Mouse (Mus musculus) forebrain, embryonic 15.5 days (tissue): Measurements from ENCODE around the gene Cers5. TPM values are rescaled to one million over a fixed set of nuclear protein-coding genes. Genes with fewer than 3 reads are reported as not detected.
"Not testable (repeated sequence)": the region's sequence is repeated elsewhere in the genome, so short reads cannot be mapped to it uniquely, and the experiment has no call there.

Experiments used
- ATAC-seq: fragments of 200-750 bp; cut with Nextera tagmentation; replicated peaks from 2 replicates; pipeline ENCODE4 v1.8.0; 2017; ENCODE audit warnings: mild to moderate bottlenecking, moderate TSS enrichment, moderate library complexity
- H3K27ac ChIP-seq: fragments of 300-500 bp; sonication (generic); replicated peaks from 2 replicates; pipeline ENCODE4 v1.5.1; 2015; ENCODE audit warnings: mild to moderate bottlenecking, inconsistent platforms
- H3K27me3 ChIP-seq: fragments of 300-500 bp; sonication (generic); 2 replicates; pipeline ENCODE4 v1.6.1; 2015; ENCODE audit warnings: inconsistent platforms
- H3K36me3 ChIP-seq: fragments of 300-500 bp; sonication (generic); 2 replicates; pipeline ENCODE4 v1.6.1; 2015; ENCODE audit warnings: mild to moderate bottlenecking, inconsistent platforms
- H3K4me1 ChIP-seq: fragments of 300-500 bp; sonication (generic); 2 replicates; pipeline ENCODE4 v1.6.1; 2015; ENCODE audit warnings: inconsistent platforms
- H3K4me2 ChIP-seq: fragments of 300-500 bp; sonication (generic); replicated peaks from 2 replicates; pipeline ENCODE4 v1.6.1; 2015; ENCODE audit warnings: mild to moderate bottlenecking, inconsistent platforms
- H3K4me3 ChIP-seq: fragments of 300-500 bp; sonication (generic); 2 replicates; pipeline ENCODE4 v1.5.1; 2015; ENCODE audit warnings: mild to moderate bottlenecking, inconsistent platforms
- H3K9ac ChIP-seq: fragments of 300-500 bp; sonication (generic); replicated peaks from 2 replicates; pipeline ENCODE4 v1.6.1; 2015; ENCODE audit warnings: mild to moderate bottlenecking, inconsistent platforms
- H3K9me3 ChIP-seq: fragments of 300-500 bp; sonication (generic); 2 replicates; pipeline ENCODE4 v1.6.1; 2016; ENCODE audit warnings: inconsistent platforms
- WGBS: fragments of 180-500 bp; shearing (Covaris S2); methylation state at CpG from one replicate; pipeline ENCODE4 v1.1.7; 2015; ENCODE audit warnings: mixed read lengths; 5-methylcytosine and 5-hydroxymethylcytosine counted together
- polyA plus RNA-seq: library from polyadenylated mRNA; unstranded; fragments of >200 nt; fragmentation: Nextera tagmentation; extraction: Ambion mirVana; gene quantifications from 2 replicates; pipeline ENCODE4 v1.2.1, GENCODE M21; 2015

Cers5 gene
- polyA plus RNA-seq, result 69.4 and 69.7 TPM in 2 replicates

DNA sequence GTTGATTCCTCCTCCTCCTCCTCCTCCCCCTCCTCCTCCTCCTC, at the start of gene Cers5:
Gene Cers5 (minus strand): TSS at position 5 of the 44 bp plus-strand sequence.
- peak within 1 kb of the TSS; percentile 85 for H3K4me3 ChIP-seq
- H3K9me3 ChIP-seq, ATAC-seq, H3K36me3 ChIP-seq, H3K27me3 ChIP-seq: not testable (repeated sequence)
- peaks cover 17% of the 10 kb centered on the region for H3K4me1 ChIP-seq
- peak within 1 kb of the TSS; percentile 93 for H3K27ac ChIP-seq
- H3K9ac ChIP-seq, result peak within 1 kb of the TSS; percentile 89
- peak within 1 kb of the TSS; percentile 69 for H3K4me2 ChIP-seq

DNA sequence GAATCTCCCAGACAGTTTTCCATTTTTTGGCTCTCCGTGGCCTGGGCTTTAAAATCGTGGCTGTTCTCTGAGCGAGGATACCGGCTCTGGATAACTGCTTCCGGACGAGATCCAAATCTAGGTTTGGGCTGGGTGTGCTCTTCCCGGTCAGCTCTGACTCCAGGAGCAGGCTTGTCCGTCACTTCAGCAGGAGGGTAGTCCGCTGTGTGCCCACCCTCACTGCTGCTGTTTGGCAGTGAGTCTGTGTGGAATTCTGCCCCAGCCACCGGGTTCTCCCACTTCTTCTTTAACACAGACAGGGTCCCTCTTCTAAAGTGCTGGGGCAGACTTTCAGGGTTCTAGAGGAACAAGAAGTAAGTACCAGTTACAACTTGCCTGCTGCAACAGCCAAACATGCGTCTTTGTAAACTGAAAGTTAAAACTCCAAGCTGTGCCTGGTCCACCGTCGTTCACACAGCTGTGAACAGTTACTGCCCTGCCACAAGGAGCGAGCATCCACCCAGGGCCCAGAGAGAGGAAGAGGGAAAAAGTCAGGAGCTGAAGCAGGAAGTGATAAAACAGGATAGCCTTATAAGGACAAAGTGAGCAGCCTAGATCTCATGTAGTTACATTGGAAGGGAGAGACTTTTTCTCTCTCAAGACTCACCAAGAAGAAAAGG, 47.1 kb upstream of the Cers5 start:
- ATAC-seq, result no peak
- H3K9ac ChIP-seq, result peak overlapping the region; percentile 42
- H3K27me3 ChIP-seq, result no peaks in the 10 kb centered on the region
- H3K4me1 ChIP-seq, result peaks cover 34% of the 10 kb centered on the region
- WGBS, result 58% methylated on average over 14 of the region's 14 CpGs
- H3K9me3 ChIP-seq, result no peaks in the 10 kb centered on the region
- peak overlapping the region; percentile 93 for H3K27ac ChIP-seq
- peak overlapping the region; percentile 28 for H3K4me3 ChIP-seq
- H3K4me2 ChIP-seq, result peak overlapping the region; percentile 38
- H3K36me3 ChIP-seq, result no peaks in the 10 kb centered on the region

GRCm38 (mm10) chr15:99819109-99819440, 46.4 kb upstream of the Cers5 start:
- Histone ChIP-seq H3K27me3 (no peaks in the 10 kb centered on the region), H3K9me3 (no peaks in the 10 kb centered on the region), H3K4me3 (peak overlapping the region; percentile 28), H3K36me3 (no peaks in the 10 kb centered on the region), H3K9ac (peak overlapping the region; percentile 42), H3K4me2 (peak overlapping the region; percentile 38), H3K27ac (peak overlapping the region; percentile 93), H3K4me1 (peaks cover 34% of the 10 kb centered on the region)
- WGBS, result 20% methylated on average over 6 of the region's 6 CpGs
- ATAC-seq, result no peak; the same call in 1 of the 2 replicates

DNA sequence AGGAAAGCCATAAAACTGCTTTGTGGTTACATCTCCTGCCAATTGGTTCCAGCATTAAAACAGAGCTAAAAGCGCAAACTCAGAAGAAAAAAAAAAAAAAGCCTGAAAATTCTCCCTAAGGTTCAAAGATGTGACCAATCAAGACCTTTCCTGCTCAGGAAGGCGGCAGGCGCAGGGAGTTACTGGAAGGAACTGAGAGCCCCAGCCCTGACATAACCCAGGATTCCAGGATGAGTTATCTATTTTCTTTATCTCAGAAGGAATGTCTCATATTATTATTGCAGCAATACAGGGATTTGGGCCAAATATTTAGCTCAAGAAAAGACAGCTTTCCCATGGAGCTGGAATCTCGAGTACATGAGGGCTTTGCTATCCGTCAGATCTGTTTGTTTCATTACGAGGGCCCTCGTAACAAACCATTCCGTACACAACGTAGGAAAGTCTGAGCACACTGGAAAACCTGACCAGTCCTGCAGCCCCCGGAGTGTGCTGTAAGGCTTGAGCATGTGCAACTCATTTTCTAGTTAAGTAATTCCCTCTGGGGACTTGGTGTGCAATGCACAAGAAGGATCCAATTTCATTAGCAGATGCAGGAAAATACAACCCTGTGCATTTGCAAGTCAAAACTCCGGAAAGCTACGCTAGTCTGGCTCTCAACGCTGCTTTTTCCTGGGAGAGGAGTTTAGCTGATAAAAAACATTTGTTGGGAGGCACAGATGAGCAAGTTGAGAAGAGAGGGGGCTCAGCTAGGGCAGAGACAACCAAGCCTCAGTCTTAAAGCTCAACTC, 45.8 kb upstream of the Cers5 start:
- ATAC-seq, result peak; percentile 79
- peak overlapping the region; percentile 93 for H3K27ac ChIP-seq
- H3K36me3 ChIP-seq, result no peaks in the 10 kb centered on the region
- no peaks in the 10 kb centered on the region for H3K27me3 ChIP-seq
- no peaks in the 10 kb centered on the region for H3K9me3 ChIP-seq
- WGBS, result 8% methylated on average over 13 of the region's 13 CpGs
- H3K9ac ChIP-seq, result peak overlapping the region; percentile 42
- H3K4me2 ChIP-seq, result peak overlapping the region; percentile 38
- H3K4me1 ChIP-seq, result peaks cover 34% of the 10 kb centered on the region
- H3K4me3 ChIP-seq, result peak overlapping the region; percentile 28

DNA sequence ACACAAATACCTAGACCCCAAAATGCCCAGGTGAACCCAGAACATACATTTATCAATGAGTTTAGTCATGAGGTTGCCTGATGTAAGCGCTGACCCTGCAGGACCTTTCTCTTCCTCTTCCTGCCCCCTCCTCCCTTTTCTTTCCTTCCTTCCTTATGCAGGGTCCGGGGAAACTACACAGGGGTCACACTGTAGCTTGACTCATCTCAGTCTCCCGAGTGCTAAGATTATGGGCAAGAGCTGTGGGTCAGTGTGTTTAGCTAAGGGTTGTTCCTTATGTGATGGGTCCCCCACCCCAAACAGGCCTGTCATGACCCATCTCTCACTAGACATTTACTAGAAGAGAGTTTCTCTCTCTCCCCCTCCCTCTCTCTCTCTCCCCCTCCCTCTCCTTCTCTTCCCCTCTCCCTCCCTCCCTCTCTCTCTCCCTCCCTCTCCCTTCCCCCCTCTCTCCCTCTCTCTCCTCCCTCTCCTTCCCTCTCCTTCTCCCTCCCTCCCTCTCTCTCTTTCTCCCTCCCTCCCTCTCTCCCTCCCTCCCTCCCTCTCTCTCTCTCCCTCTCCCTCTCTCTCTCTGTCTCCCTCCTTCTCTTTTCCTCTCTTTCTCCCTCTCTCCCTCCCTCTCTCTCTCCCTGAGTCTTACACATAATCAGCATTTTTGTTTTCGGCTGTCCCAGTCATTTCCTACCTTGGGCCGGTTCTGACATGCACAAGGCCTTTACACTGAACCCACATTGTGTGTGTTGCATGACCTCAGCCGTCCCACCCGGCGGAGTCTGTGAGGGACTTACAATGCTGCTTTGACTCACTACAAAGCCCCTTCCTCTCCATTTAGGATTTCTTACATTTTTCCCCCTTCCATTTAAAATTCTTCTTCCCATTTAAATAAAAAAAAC, 44.9 kb upstream of the Cers5 start:
- Histone ChIP-seq H3K9ac (no peak overlapping the region), H3K9me3 (no peaks in the 10 kb centered on the region), H3K4me1 (peaks cover 34% of the 10 kb centered on the region), H3K27ac (peak overlapping the region; percentile 93), H3K27me3 (no peaks in the 10 kb centered on the region), H3K36me3 (no peaks in the 10 kb centered on the region), H3K4me3 (0 out of 2 replicates have a peak overlapping the region, but pooled peaks have one; percentile 2), H3K4me2 (peak overlapping the region; percentile 38)
- peak; percentile 78; the same call in 1 of the 2 replicates for ATAC-seq
- 20% methylated on average over 8 of the region's 8 CpGs for WGBS

DNA sequence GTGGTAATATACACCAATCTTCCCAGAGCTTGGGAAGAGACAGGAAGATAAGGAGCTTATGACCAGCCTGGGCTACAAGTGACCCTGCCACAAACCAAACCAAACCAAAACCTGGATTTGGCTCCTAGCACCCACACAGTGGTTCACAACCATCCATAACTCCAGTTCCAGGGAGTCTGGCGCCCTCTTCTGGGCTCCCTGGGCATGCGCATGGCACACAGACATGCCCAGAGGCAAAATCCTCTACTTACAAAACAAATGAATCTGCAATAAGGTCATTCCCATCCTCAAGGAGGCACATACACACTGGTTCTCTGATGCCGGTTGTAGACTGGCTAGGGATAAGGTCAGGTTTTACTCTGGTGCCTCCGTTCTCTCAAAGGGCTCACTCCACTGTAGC, 43.3 kb upstream of the Cers5 start:
- Histone ChIP-seq H3K4me1 (peaks cover 33% of the 10 kb centered on the region), H3K27ac (no peak overlapping the region), H3K9me3 (no peaks in the 10 kb centered on the region), H3K9ac (no peak overlapping the region), H3K4me3 (no peak overlapping the region), H3K36me3 (no peaks in the 10 kb centered on the region), H3K27me3 (no peaks in the 10 kb centered on the region), H3K4me2 (no peak overlapping the region)
- ATAC-seq, result no peak
- 95% methylated on average over 4 of the region's 4 CpGs for WGBS

DNA sequence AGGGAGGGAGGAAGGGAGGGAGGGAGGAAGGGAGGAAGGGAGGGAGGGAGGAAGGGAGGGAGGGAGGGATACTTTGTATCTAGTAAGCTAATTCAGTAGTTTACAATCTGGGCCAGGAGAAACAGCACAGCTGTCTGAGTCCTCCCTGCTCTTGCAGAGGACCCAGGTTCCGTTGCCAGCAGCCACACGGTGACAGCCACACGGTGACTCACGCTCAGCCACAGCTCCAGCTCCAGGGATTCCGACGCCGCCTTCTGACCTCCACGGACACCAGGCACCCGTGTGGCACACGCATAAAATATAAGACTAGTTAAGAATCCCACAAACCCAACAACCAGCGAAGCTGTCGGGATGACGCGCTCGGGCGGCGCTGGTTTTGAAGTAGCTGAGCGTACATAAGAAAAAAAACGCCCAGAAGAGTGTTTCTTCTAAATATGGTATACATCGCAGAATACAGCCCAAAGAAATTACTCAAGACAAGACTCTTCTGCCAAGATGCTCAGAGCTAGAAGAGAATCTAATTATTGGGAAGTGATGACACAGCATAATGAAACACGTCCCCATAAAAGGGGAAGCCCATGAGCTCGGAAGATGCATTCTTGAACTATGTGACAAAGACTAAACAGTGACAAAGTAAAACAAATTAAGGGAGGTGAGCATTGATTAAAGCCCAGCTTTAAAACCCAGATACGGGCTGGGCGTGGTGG, 42.0 kb upstream of the Cers5 start:
- Histone ChIP-seq H3K36me3 (no peaks in the 10 kb centered on the region), H3K27me3 (no peaks in the 10 kb centered on the region), H3K4me3 (no peak overlapping the region), H3K9me3 (no peaks in the 10 kb centered on the region), H3K9ac (no peak overlapping the region), H3K27ac (0 out of 2 replicates have a peak overlapping the region, but pooled peaks have one; percentile 46), H3K4me2 (no peak overlapping the region), H3K4me1 (peaks cover 23% of the 10 kb centered on the region)
- WGBS, result 86% methylated on average over 24 of the region's 24 CpGs
- no peak for ATAC-seq

DNA sequence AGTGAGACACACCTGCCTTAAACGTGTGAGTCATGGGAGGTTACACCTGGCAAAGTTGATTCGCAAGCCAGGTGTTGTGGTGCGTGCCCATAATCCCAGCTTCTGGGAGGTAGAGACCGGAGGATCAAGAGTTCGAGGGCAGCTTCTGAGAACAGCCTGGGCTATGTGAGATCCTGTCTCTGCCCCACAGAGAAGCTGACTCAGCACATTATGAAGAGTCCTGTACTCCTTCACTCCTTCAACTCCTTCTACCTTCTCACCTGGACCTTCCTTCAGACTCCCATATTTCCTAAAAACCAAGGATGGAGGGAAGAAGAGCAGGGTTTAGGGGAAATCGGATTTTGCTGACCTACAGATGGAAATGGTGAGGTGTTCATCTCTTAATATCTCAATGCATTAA, 41.0 kb upstream of the Cers5 start:
- H3K27me3 ChIP-seq, result no peaks in the 10 kb centered on the region
- peaks cover 20% of the 10 kb centered on the region for H3K4me1 ChIP-seq
- H3K27ac ChIP-seq, result no peak overlapping the region
- no peak for ATAC-seq
- H3K9ac ChIP-seq, result no peak overlapping the region
- no peak overlapping the region for H3K4me2 ChIP-seq
- H3K9me3 ChIP-seq, result no peaks in the 10 kb centered on the region
- 96% methylated on average over 6 of the region's 6 CpGs for WGBS
- H3K36me3 ChIP-seq, result no peaks in the 10 kb centered on the region
- no peak overlapping the region for H3K4me3 ChIP-seq

DNA sequence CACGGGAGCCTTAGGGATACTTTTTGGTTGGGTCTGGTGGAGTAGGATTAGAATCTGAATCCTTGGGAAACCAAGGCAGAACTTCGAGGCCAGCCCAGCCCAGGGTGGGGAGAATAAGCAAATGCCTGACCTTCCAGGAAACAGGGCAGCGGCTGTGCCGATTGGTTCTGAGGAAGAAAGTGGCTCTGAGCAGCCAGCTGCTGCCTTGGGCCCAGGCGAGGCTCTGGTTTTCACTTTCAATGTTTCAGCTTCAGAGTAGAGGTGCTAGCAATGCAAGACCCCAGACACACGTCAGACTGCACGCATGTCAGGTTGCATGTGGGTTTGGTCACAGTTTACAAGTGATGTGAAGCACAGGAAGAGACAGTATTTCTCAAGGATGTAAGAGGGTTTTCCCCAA, 39.4 kb upstream of the Cers5 start:
- Histone ChIP-seq H3K36me3 (no peaks in the 10 kb centered on the region), H3K4me1 (peaks cover 23% of the 10 kb centered on the region), H3K4me3 (no peak overlapping the region), H3K9ac (no peak overlapping the region), H3K27me3 (no peaks in the 10 kb centered on the region), H3K27ac (no peak overlapping the region), H3K9me3 (no peaks in the 10 kb centered on the region), H3K4me2 (no peak overlapping the region)
- 74% methylated on average over 7 of the region's 7 CpGs for WGBS
- ATAC-seq, result no peak

DNA sequence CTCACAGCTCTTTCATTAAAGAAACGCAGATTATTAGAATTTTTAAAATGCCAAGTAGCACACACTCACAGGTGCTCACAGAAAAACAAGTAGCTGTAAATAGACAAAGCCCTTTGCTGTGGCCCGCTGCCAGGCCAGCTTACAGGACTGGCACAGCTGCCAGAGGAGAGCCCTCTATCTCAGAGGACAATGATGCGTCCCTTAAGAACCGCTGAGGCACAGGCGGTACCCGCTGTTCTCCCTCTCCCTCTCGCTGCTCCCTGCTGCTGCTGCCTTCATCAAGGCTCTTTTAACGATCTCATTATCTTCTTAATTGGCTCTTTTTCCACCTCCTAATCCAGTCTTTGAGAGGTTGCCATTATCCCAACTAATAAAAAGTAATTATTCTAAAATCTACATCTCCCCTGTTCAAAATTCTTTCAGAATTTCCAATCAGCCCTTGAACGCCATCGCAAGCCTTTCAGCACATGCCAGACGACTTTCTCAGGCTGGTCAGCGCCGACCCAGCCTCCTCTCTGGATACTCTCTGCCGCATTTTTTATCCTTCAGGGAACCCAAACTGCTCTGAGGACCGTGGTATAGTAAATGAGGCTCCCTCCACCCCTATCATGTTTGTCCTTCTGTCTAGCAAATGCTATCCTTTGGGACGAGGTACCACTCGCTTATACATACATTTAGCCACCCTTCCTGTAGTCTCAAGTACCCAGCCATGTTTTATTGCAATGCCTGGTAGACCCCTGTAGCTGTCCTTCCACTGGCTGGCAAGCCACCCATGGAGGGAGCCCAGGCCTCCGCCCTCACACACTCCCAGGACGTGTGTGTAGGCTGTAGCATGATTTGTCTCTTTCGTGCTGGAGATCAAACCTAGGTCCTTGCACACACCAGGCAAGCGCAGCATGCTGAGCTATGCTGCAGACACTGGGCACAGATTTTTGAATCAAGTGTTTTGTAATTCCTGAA, 35.4 kb upstream of the Cers5 start:
- peaks cover 33% of the 10 kb centered on the region for H3K4me1 ChIP-seq
- peak overlapping the region; percentile 34 for H3K4me2 ChIP-seq
- H3K9me3 ChIP-seq, result no peaks in the 10 kb centered on the region
- H3K9ac ChIP-seq, result peak overlapping the region; percentile 26
- no peak overlapping the region; the same call in 1 of the 2 replicates for H3K4me3 ChIP-seq
- 0 out of 2 replicates have a peak, but pooled peaks cover 8% of the 10 kb centered on the region for H3K36me3 ChIP-seq
- WGBS, result 5% methylated on average over 21 of the region's 21 CpGs
- H3K27me3 ChIP-seq, result no peaks in the 10 kb centered on the region
- peak; percentile 95 for ATAC-seq
- peak overlapping the region; percentile 92 for H3K27ac ChIP-seq

DNA sequence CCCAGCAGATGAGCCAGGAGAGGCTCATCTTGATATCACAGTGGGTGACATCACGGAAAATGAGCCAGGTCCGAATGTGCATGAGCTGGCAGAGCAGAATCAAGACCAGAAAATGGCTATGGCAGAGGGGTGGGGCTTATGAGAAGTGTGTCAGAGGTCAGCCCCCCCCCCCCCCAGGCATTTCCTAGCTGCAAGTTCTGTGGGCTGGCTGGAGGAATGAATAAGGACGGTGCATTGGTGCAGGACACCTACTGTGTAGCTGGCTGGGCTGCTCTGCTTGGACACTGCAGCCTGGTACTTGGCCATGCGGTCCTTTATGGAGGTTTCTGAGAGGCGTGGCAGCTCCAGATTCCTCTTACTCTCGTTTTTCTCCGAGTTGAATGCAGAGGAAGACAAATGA, 33.5 kb upstream of the Cers5 start:
- Histone ChIP-seq H3K9ac (no peak overlapping the region), H3K4me3 (no peak overlapping the region), H3K4me2 (no peak overlapping the region), H3K9me3 (no peaks in the 10 kb centered on the region), H3K4me1 (peaks cover 34% of the 10 kb centered on the region), H3K36me3 (0 out of 2 replicates have a peak, but pooled peaks cover 8% of the 10 kb centered on the region), H3K27ac (peak overlapping the region; percentile 14; the same call in 1 of the 2 replicates), H3K27me3 (no peaks in the 10 kb centered on the region)
- WGBS, result 17% methylated on average over 7 of the region's 7 CpGs
- no peak for ATAC-seq
